Mouse (Mus musculus): Measurements from ENCODE around the gene Utp6.

The Utp6 gene

GRCm38 (mm10) chr11:79961346-79962124, 655 bp downstream of the Utp6 start:
- peak in 1 of 2 experiments; percentile 7 for DNase-seq

- no peak for DNase-seq
Observed at GRCm38 (mm10) chr11:79947265-79947664, 14.9 kb downstream of the Utp6 start.

GRCm38 (mm10) chr11:79943601-79944000, 18.6 kb downstream of the Utp6 start:
- DNase-seq: no peak

GRCm38 (mm10) chr11:79943136-79943535, 19.1 kb downstream of the Utp6 start:
- no peak for DNase-seq

- DNase-seq: no peak
Observed at GRCm38 (mm10) chr11:79935766-79936165, 26.4 kb downstream of the Utp6 start.

- no peak for DNase-seq
Observed at GRCm38 (mm10) chr11:79922766-79923165, 39.4 kb downstream of the Utp6 start.

GRCm38 (mm10) chr11:79922157-79922556, 40.0 kb downstream of the Utp6 start:
- no peak for DNase-seq

- no peak for DNase-seq
Observed at GRCm38 (mm10) chr11:79920505-79921025, 41.6 kb downstream of the Utp6 start.

GRCm38 (mm10) chr11:79919685-79920504, 42.3 kb downstream of the Utp6 start:
- peak; percentile 88 to 91 for DNase-seq

GRCm38 (mm10) chr11:79915696-79916349, 46.4 kb downstream of the Utp6 start:
- no peak for DNase-seq

GRCm38 (mm10) chr11:79908600-79909483, 53.3 kb downstream of the Utp6 start:
- DNase-seq: peak; percentile 96

- no peak for DNase-seq
Observed at GRCm38 (mm10) chr11:79906920-79907319, 55.3 kb downstream of the Utp6 start.

GRCm38 (mm10) chr11:79902881-79903481, 59.2 kb downstream of the Utp6 start:
- DNase-seq: no peak

GRCm38 (mm10) chr11:79901146-79901545, 61.0 kb downstream of the Utp6 start:
- no peak for DNase-seq

- DNase-seq: no peak
Observed at GRCm38 (mm10) chr11:79892259-79892658, 69.9 kb downstream of the Utp6 start.

- no peak for DNase-seq
Observed at GRCm38 (mm10) chr11:79890822-79891221, 71.4 kb downstream of the Utp6 start.

- DNase-seq: no peak
Observed at GRCm38 (mm10) chr11:79886961-79887360, 75.2 kb downstream of the Utp6 start.

- DNase-seq: no peak
Observed at GRCm38 (mm10) chr11:79886395-79886794, 75.8 kb downstream of the Utp6 start.

GRCm38 (mm10) chr11:79885713-79886393, 76.3 kb downstream of the Utp6 start:
- DNase-seq: no peak

- no peak for DNase-seq
Observed at GRCm38 (mm10) chr11:79884784-79885183, 77.4 kb downstream of the Utp6 start.
